Mouse (Mus musculus): ENCODE measurements around the gene Ttc41. TPM values are rescaled to one million over a fixed set of nuclear protein-coding genes. Genes with fewer than 3 reads are reported as not detected.

Ttc41 gene
- total and polyA plus RNA-seq, 2 experiments from 2014 or later = 1.4 to 2.2 TPM

DNA sequence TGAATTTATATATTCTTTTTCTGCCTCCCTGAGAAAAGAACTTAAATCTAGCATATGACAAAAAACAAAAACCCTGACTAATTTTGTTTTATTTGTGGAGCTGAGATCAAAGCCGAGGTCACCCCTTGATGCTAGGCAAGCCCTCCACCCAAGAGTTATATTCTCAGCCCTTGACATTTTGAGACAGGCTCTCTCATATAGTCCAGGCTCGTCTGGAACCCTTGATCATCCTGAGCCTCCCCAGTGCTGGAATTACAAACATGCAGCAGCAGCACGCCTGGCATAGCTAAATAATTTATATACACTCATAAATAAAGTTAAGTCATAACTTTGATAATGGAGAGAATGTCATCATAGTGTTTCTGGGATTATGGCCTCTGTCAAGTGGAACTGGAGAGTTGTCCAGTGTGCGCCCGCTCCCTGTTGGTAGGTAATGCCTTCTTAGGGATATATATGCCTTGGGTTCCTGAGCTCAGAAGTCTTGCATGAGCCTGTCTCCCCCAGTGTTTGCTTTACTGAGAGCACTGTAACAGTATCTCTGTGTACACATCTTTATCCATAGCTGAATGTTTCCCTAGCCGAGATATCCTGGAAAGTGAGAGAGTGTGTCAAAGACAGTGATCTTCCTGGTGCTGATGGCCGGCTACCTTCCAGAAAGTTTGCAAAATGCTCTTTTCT lies 86.0 kb downstream of the Ttc41 start:
- WGBS = 80% methylated on average over 7 of the region's 7 CpGs
- Histone ChIP-seq H3K4me3 (ENCODE audit: low read length) (no peak overlapping the region), H3K27me3 (ENCODE audit: insufficient read depth, low read length) (no peaks in the 10 kb centered on the region), H3K9ac (replicated peaks; ENCODE audit: low read length) (no peak overlapping the region), H3K4me2 (ENCODE audit: low read depth, low read length) (no peak overlapping the region), H3K4me1 (ENCODE audit: insufficient read depth, low read length) (0 out of 2 replicates have a peak, but pooled peaks cover 2% of the 10 kb centered on the region), H3K9me3 (ENCODE audit: low read length) (no peaks in the 10 kb centered on the region), H3K36me3 (ENCODE audit: insufficient read depth, low read length) (no peaks in the 10 kb centered on the region), H3K27ac (no peak overlapping the region)
- no peak for DNase-seq (ENCODE audit: low spot score)
- no peak for TF ChIP-seq CTCF (IDR thresholded peaks at IDR 0.05; ENCODE audit: low read depth)
- ATAC-seq = no peak

DNA sequence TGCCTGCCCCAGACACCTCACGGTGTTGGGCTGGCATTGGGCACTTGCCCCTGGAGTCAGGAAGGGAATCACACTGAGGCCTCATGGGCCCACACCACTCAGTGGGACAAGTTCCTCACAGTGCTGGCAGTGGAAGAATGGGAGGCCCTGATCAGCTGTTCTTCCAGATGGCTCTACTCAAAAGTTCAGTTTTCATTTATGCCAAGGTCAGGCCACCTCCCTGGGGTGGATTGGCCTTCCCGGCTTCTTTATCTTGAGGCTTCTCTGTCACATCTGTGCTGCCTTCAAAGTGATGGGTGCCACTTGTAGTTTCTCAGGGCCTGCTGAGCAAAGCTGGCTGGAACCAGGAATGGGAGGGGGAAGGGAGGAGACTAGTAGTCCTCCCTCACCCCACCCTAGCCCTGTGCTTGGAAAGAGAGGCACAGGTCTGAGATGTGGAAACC lies 87.9 kb downstream of the Ttc41 start:
- no peak for DNase-seq (ENCODE audit: low spot score)
- Histone ChIP-seq H3K9ac (replicated peaks; ENCODE audit: low read length) (no peak overlapping the region), H3K4me2 (ENCODE audit: low read depth, low read length) (no peak overlapping the region), H3K27ac (no peak overlapping the region), H3K36me3 (ENCODE audit: insufficient read depth, low read length) (no peaks in the 10 kb centered on the region), H3K27me3 (ENCODE audit: insufficient read depth, low read length) (no peaks in the 10 kb centered on the region), H3K4me1 (ENCODE audit: insufficient read depth, low read length) (0 out of 2 replicates have a peak, but pooled peaks cover 2% of the 10 kb centered on the region), H3K9me3 (ENCODE audit: low read length) (no peaks in the 10 kb centered on the region), H3K4me3 (ENCODE audit: low read length) (no peak overlapping the region)
- ATAC-seq = no peak
- 48% methylated on average over 2 of the region's 2 CpGs for WGBS
- no peak for TF ChIP-seq CTCF (IDR thresholded peaks at IDR 0.05; ENCODE audit: low read depth)

DNA sequence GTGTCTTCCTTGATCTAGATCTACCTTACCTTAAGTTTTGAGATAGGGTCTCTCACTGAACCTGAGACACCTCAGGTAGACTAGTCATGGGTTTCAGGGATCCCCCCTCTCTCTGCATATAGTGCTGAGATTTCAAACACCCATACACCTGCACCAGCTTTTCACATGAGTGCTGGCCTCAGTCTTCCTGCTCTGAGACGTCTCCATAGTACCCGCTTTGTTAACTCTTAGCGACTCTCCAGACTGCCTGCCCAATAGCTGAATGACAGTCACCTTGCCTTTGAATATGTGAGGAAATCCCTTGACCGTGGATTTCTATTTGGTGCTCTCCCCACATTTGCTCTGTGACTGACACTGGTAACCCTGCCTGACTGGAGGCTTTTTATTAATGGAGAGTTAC lies 88.6 kb downstream of the Ttc41 start:
- no peak for DNase-seq (ENCODE audit: low spot score)
- H3K27me3 ChIP-seq (ENCODE audit: insufficient read depth, low read length) = no peaks in the 10 kb centered on the region
- no peak for TF ChIP-seq CTCF (IDR thresholded peaks at IDR 0.05; ENCODE audit: low read depth)
- ATAC-seq = no peak; the same call in 1 of the 2 replicates
- WGBS = 81% methylated on average over 4 of the region's 4 CpGs
- no peak overlapping the region for H3K27ac ChIP-seq
- no peak overlapping the region for H3K4me3 ChIP-seq (ENCODE audit: low read length)
- no peaks in the 10 kb centered on the region for H3K36me3 ChIP-seq (ENCODE audit: insufficient read depth, low read length)
- H3K9me3 ChIP-seq (ENCODE audit: low read length) = no peaks in the 10 kb centered on the region
- 0 out of 2 replicates have a peak, but pooled peaks cover 2% of the 10 kb centered on the region for H3K4me1 ChIP-seq (ENCODE audit: insufficient read depth, low read length)
- H3K4me2 ChIP-seq (ENCODE audit: low read depth, low read length) = no peak overlapping the region
- H3K9ac ChIP-seq (replicated peaks; ENCODE audit: low read length) = no peak overlapping the region

- 91% methylated on average over 9 of the region's 9 CpGs for WGBS
- no peak for TF ChIP-seq CTCF (IDR thresholded peaks at IDR 0.05; ENCODE audit: low read depth)
- Histone ChIP-seq H3K4me1 (ENCODE audit: insufficient read depth, low read length) (no peaks in the 10 kb centered on the region), H3K9me3 (ENCODE audit: low read length) (no peaks in the 10 kb centered on the region), H3K9ac (replicated peaks; ENCODE audit: low read length) (no peak overlapping the region), H3K27me3 (ENCODE audit: insufficient read depth, low read length) (no peaks in the 10 kb centered on the region), H3K36me3 (ENCODE audit: insufficient read depth, low read length) (no peaks in the 10 kb centered on the region), H3K4me2 (ENCODE audit: low read depth, low read length) (no peak overlapping the region), H3K27ac (no peak overlapping the region), H3K4me3 (ENCODE audit: low read length) (no peak overlapping the region)
- no peak for ATAC-seq
- DNase-seq (ENCODE audit: low spot score) = no peak
Measured at GRCm38 (mm10) chr10:86794794-86795535, 89.4 kb downstream of the Ttc41 start.

GRCm38 (mm10) chr10:86796073-86796741 lies 90.6 kb downstream of the Ttc41 start:
- no peak for DNase-seq (ENCODE audit: low spot score)
- no peak overlapping the region for H3K4me3 ChIP-seq (ENCODE audit: low read length)
- 95% methylated on average over 5 of the region's 5 CpGs for WGBS
- H3K9ac ChIP-seq (replicated peaks; ENCODE audit: low read length) = no peak overlapping the region
- no peaks in the 10 kb centered on the region for H3K27me3 ChIP-seq (ENCODE audit: insufficient read depth, low read length)
- H3K27ac ChIP-seq = no peak overlapping the region
- no peak for TF ChIP-seq CTCF (IDR thresholded peaks at IDR 0.05; ENCODE audit: low read depth)
- no peaks in the 10 kb centered on the region for H3K4me1 ChIP-seq (ENCODE audit: insufficient read depth, low read length)
- ATAC-seq = 0 out of 2 replicates have a peak, but pooled peaks have one; percentile 18
- no peaks in the 10 kb centered on the region for H3K9me3 ChIP-seq (ENCODE audit: low read length)
- no peaks in the 10 kb centered on the region for H3K36me3 ChIP-seq (ENCODE audit: insufficient read depth, low read length)
- no peak overlapping the region for H3K4me2 ChIP-seq (ENCODE audit: low read depth, low read length)

GRCm38 (mm10) chr10:86807362-86807761 lies 101.8 kb downstream of the Ttc41 start:
- no peak overlapping the region for H3K4me2 ChIP-seq (ENCODE audit: low read depth, low read length)
- 88% methylated on average over 1 of the region's 1 CpGs for WGBS
- H3K9ac ChIP-seq (replicated peaks; ENCODE audit: low read length) = no peak overlapping the region
- H3K4me1 ChIP-seq (ENCODE audit: insufficient read depth, low read length) = no peaks in the 10 kb centered on the region
- H3K4me3 ChIP-seq (ENCODE audit: low read length) = no peak overlapping the region
- TF ChIP-seq CTCF (IDR thresholded peaks at IDR 0.05; ENCODE audit: low read depth) = no peak
- no peaks in the 10 kb centered on the region for H3K9me3 ChIP-seq (ENCODE audit: low read length)
- ATAC-seq (no peak), DNase-seq (ENCODE audit: low spot score) (no peak)
- peak overlapping the region; percentile 27; the same call in 1 of the 2 replicates for H3K27ac ChIP-seq
- H3K27me3 ChIP-seq (ENCODE audit: insufficient read depth, low read length) = no peaks in the 10 kb centered on the region
- H3K36me3 ChIP-seq (ENCODE audit: insufficient read depth, low read length) = peaks cover 2% of the 10 kb centered on the region; the same call in 1 of the 2 replicates
